Mouse (Mus musculus) megakaryocyte, embryonic 14.5 days (primary cell): Measurements from ENCODE around the gene Luc7l3.

Experiments used
- FLI1 ChIP-seq: IDR thresholded peaks from 2 replicates; pipeline ENCODE4 v1.6.1; 2012; ENCODE audit warnings: low read length, inconsistent platforms, mixed read lengths
- GATA1 ChIP-seq: IDR thresholded peaks from 3 replicates; pipeline ENCODE4 v1.6.1; 2012; ENCODE audit warnings: mixed read lengths, low read length, inconsistent platforms, borderline replicate concordance

DNA sequence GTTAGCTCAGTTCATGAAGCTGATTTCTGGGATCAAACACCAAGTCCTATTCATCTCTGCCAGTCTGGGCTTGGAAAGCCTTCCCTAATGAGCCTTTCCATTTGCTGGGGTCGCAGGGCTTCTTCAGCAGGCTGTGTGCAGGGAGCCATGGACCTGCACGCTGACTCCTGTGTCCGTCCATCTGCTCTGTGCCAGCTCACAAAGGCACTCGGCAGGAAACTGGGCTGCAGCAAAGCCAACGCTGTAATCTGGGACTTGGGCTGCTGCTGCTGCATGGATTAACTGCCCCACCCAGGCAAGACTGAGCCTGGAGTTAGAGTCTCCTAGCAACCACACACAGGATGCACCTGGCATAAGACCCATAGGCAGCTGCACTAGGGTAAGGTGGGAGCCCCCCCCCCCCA, 22.2 kb upstream of the Luc7l3 start:
- no peak for TF ChIP-seq GATA1
- no peak for TF ChIP-seq FLI1
